Mouse (Mus musculus) heart, postnatal 0 days (tissue): ENCODE measurements around the gene Bmp15. TPM values are rescaled to one million over a fixed set of nuclear protein-coding genes. Genes with fewer than 3 reads are reported as not detected.

ENCODE experiments used
- ATAC-seq: fragments of 200-750 bp; cut with Nextera tagmentation; 2 replicates; pipeline ENCODE4 v1.8.0; 2017; ENCODE audit warnings: low read depth, moderate number of reproducible peaks, moderate library complexity; ENCODE audit not compliant: insufficient read depth
- DNase-seq: peaks from one replicate; pipeline ENCODE4 v3.0.0-alpha.2; 2016; ENCODE audit warnings: low spot score
- H3K27ac ChIP-seq: fragments of 300-500 bp; sonication (generic); 2 replicates; pipeline ENCODE4 v1.5.1; 2014; ENCODE audit warnings: low read depth, mild to moderate bottlenecking
- H3K27me3 ChIP-seq: fragments of 300-500 bp; sonication (generic); 2 replicates; pipeline ENCODE4 v1.6.1; 2014; ENCODE audit warnings: low read length, mixed read lengths; ENCODE audit not compliant: control insufficient read depth, insufficient read depth
- H3K36me3 ChIP-seq: fragments of 300-500 bp; sonication (generic); replicated peaks from 2 replicates; pipeline ENCODE4 v1.6.1; 2014; ENCODE audit warnings: low read length, mixed read lengths; ENCODE audit not compliant: control insufficient read depth, insufficient read depth
- H3K4me1 ChIP-seq: fragments of 300-500 bp; sonication (generic); 2 replicates; pipeline ENCODE4 v1.6.1; 2014; ENCODE audit warnings: antibody characterized with exemption; ENCODE audit not compliant: control insufficient read depth, insufficient read depth
- H3K4me2 ChIP-seq: fragments of 300-500 bp; sonication (generic); 2 replicates; pipeline ENCODE4 v1.6.1; 2014; ENCODE audit warnings: low read depth, mild to moderate bottlenecking, low read length, moderate library complexity
- H3K4me3 ChIP-seq: fragments of 300-500 bp; sonication (generic); 2 replicates; pipeline ENCODE4 v1.5.1; 2014; ENCODE audit warnings: low read depth, low read length
- H3K9ac ChIP-seq: fragments of 300-500 bp; sonication (generic); replicated peaks from 2 replicates; pipeline ENCODE4 v1.6.1; 2014; ENCODE audit warnings: low read depth, low read length, mixed read lengths
- H3K9me3 ChIP-seq: fragments of 300-500 bp; sonication (generic); replicated peaks from 2 replicates; pipeline ENCODE4 v1.6.1; 2016; ENCODE audit warnings: low read length; ENCODE audit not compliant: control insufficient read depth
- CTCF ChIP-seq: IDR thresholded peaks from 2 replicates; pipeline ENCODE4 v1.5.1; 2016; ENCODE audit warnings: antibody characterized with exemption, control low read depth, low read depth
- EP300 ChIP-seq: IDR thresholded peaks from 2 replicates; pipeline ENCODE4 v1.6.1; 2016; ENCODE audit warnings: antibody characterized with exemption, low read depth
- WGBS: fragments of 180-500 bp; shearing (Covaris S2); extraction: QIAGEN DNeasy Blood & Tissue Kit; methylation state at CpG from one replicate; pipeline ENCODE4 v1.1.7; 2014; 5-methylcytosine and 5-hydroxymethylcytosine counted together
- polyA plus RNA-seq: library from polyadenylated mRNA; unstranded; fragments of >200 nt; fragmentation: Nextera tagmentation; extraction: Ambion mirVana; gene quantifications from 2 replicates; pipeline ENCODE4 v1.2.1, GENCODE M21; 2015
- total RNA-seq: library from RNA; depleted of rRNA; stranded (reverse); fragments of >200 nt; gene quantifications from 2 replicates; pipeline ENCODE4 v1.2.3, GENCODE M21; 2014; ENCODE audit warnings: low replicate concordance; rRNA removed

Bmp15 gene
- total and polyA plus RNA-seq, 2 experiments from 2014 or later, result 0.19 to 0.73 TPM

GRCm38 (mm10) chrX:6324056-6324455 is 3.5 kb upstream of the Bmp15 start:
- H3K4me1 ChIP-seq, result no peaks in the 10 kb centered on the region
- no peak overlapping the region for H3K27ac ChIP-seq
- no peak overlapping the region for H3K9ac ChIP-seq
- TF ChIP-seq EP300, result no peak
- TF ChIP-seq CTCF, result peak; percentile 56
- no peak overlapping the region for H3K4me3 ChIP-seq
- H3K4me2 ChIP-seq, result no peak overlapping the region
- H3K27me3 ChIP-seq, result no peaks in the 10 kb centered on the region
- ATAC-seq (no peak), DNase-seq (no peak)
- no peaks in the 10 kb centered on the region for H3K36me3 ChIP-seq
- H3K9me3 ChIP-seq, result no peaks in the 10 kb centered on the region
- 26% methylated on average over 1 of the region's 1 CpGs for WGBS

- Histone ChIP-seq H3K4me3 (no peak overlapping the region), H3K27me3 (no peaks in the 10 kb centered on the region), H3K4me1 (no peaks in the 10 kb centered on the region), H3K9ac (no peak overlapping the region), H3K27ac (no peak overlapping the region), H3K36me3 (no peaks in the 10 kb centered on the region), H3K9me3 (no peaks in the 10 kb centered on the region), H3K4me2 (no peak overlapping the region)
- DNase-seq (peak; percentile 5), ATAC-seq (peak; percentile 36; the same call in 1 of the 2 replicates)
- TF ChIP-seq EP300 (no peak), CTCF (no peak)
- WGBS, result 47% methylated on average over 1 of the region's 1 CpGs
These were observed 2.8 kb downstream of the Bmp15 start for GRCm38 (mm10) chrX:6317747-6318146.

Other genes with a start within 250 kb of the Bmp15 start
- gene AU022751, start 237.3 kb downstream of the Bmp15 start, total RNA-seq, result not detected in 2 replicates
- not detected in 2 replicates for gene AU022751, start 237.3 kb downstream of the Bmp15 start, polyA plus RNA-seq
- gene Nudt10, start 147.7 kb downstream of the Bmp15 start, total RNA-seq, result 1.1 and 1.8 TPM in 2 replicates
- gene Nudt10, start 147.7 kb downstream of the Bmp15 start, polyA plus RNA-seq, result 1.6 and 1.7 TPM in 2 replicates
- gene Shroom4, start 79.1 kb upstream of the Bmp15 start, total RNA-seq, result 10.9 and 12.3 TPM in 2 replicates
- 1.2 and 1.8 TPM in 2 replicates for gene Shroom4, start 79.1 kb upstream of the Bmp15 start, polyA plus RNA-seq